Mouse (Mus musculus): Measurements from ENCODE around the gene Itsn1. TPM values are rescaled to one million over a fixed set of nuclear protein-coding genes. Genes with fewer than 3 reads are reported as not detected.
A peak's percentile ranks its signal among the peaks of the same experiment; 100 is the strongest.

Gene Itsn1
- polyA plus RNA-seq, 1 experiment from 2014 or later, result 79.2 TPM

GRCm38 (mm10) chr16:91704603-91705340, 24.3 kb upstream of the Itsn1 start:
- H3K4me1 ChIP-seq, result no peaks in the 10 kb centered on the region
- H3K27ac ChIP-seq, result no peak overlapping the region
- H3K4me2 ChIP-seq (replicated peaks), result no peak overlapping the region
- H3K36me3 ChIP-seq, result peaks cover 61% of the 10 kb centered on the region
- H3K4me3 ChIP-seq, result no peak overlapping the region
- no peaks in the 10 kb centered on the region for H3K9me3 ChIP-seq (replicated peaks)
- WGBS, result 86% methylated on average over 14 of the region's 14 CpGs
- H3K9ac ChIP-seq, result no peak overlapping the region
- H3K27me3 ChIP-seq, result no peaks in the 10 kb centered on the region
- ATAC-seq (ENCODE audit: low FRiP score), result no peak

- 91% methylated on average over 7 of the region's 7 CpGs for WGBS
- Histone ChIP-seq H3K4me2 (replicated peaks) (no peak overlapping the region), H3K27ac (no peak overlapping the region), H3K9me3 (replicated peaks) (no peaks in the 10 kb centered on the region), H3K9ac (no peak overlapping the region), H3K4me3 (no peak overlapping the region), H3K4me1 (no peaks in the 10 kb centered on the region), H3K27me3 (no peaks in the 10 kb centered on the region), H3K36me3 (peaks cover 74% of the 10 kb centered on the region)
- ATAC-seq (ENCODE audit: low FRiP score), result no peak
Measured at GRCm38 (mm10) chr16:91710241-91710640, 18.8 kb upstream of the Itsn1 start.

GRCm38 (mm10) chr16:91716927-91717349, 12.1 kb upstream of the Itsn1 start:
- WGBS, result 85% methylated on average over 11 of the region's 11 CpGs
- no peak for ATAC-seq (ENCODE audit: low FRiP score)
- Histone ChIP-seq H3K9me3 (replicated peaks) (no peaks in the 10 kb centered on the region), H3K27ac (no peak overlapping the region), H3K4me1 (no peaks in the 10 kb centered on the region), H3K27me3 (no peaks in the 10 kb centered on the region), H3K4me2 (replicated peaks) (no peak overlapping the region), H3K36me3 (peaks cover 59% of the 10 kb centered on the region), H3K9ac (no peak overlapping the region), H3K4me3 (no peak overlapping the region)

GRCm38 (mm10) chr16:91717399-91717798, 11.7 kb upstream of the Itsn1 start:
- peaks cover 56% of the 10 kb centered on the region for H3K36me3 ChIP-seq
- no peak overlapping the region for H3K9ac ChIP-seq
- H3K27ac ChIP-seq, result no peak overlapping the region
- 88% methylated on average over 4 of the region's 4 CpGs for WGBS
- ATAC-seq (ENCODE audit: low FRiP score), result no peak
- H3K4me1 ChIP-seq, result no peaks in the 10 kb centered on the region
- no peak overlapping the region for H3K4me3 ChIP-seq
- no peaks in the 10 kb centered on the region for H3K9me3 ChIP-seq (replicated peaks)
- H3K27me3 ChIP-seq, result no peaks in the 10 kb centered on the region
- H3K4me2 ChIP-seq (replicated peaks), result no peak overlapping the region

- ATAC-seq (ENCODE audit: low FRiP score), result no peak
- no peak overlapping the region for H3K9ac ChIP-seq
- no peaks in the 10 kb centered on the region for H3K27me3 ChIP-seq
- H3K4me1 ChIP-seq, result peaks cover 14% of the 10 kb centered on the region
- no peak overlapping the region for H3K4me2 ChIP-seq (replicated peaks)
- no peaks in the 10 kb centered on the region for H3K9me3 ChIP-seq (replicated peaks)
- peaks cover 24% of the 10 kb centered on the region for H3K36me3 ChIP-seq
- no peak overlapping the region for H3K27ac ChIP-seq
- no peak overlapping the region for H3K4me3 ChIP-seq
- WGBS, result 50% methylated on average over 3 of the region's 3 CpGs
Measured at GRCm38 (mm10) chr16:91724247-91724646, 4.8 kb upstream of the Itsn1 start.

- Histone ChIP-seq H3K9me3 (replicated peaks) (no peaks in the 10 kb centered on the region), H3K27me3 (no peaks in the 10 kb centered on the region), H3K4me3 (peak overlapping the region; percentile 96), H3K27ac (no peak overlapping the region), H3K36me3 (peaks cover 10% of the 10 kb centered on the region; the same call in 1 of the 2 replicates), H3K4me2 (replicated peaks) (peak overlapping the region; percentile 55), H3K9ac (no peak overlapping the region), H3K4me1 (peaks cover 28% of the 10 kb centered on the region)
- no peak for ATAC-seq (ENCODE audit: low FRiP score)
- WGBS, result 90% methylated on average over 15 of the region's 15 CpGs
Measured at GRCm38 (mm10) chr16:91727433-91727832, 1.6 kb upstream of the Itsn1 start.

- Histone ChIP-seq H3K9me3 (replicated peaks) (no peaks in the 10 kb centered on the region), H3K4me2 (replicated peaks) (peak within 1 kb of the TSS; percentile 55), H3K27ac (peak within 1 kb of the TSS; percentile 97), H3K4me3 (peak within 1 kb of the TSS; percentile 96), H3K9ac (peak within 1 kb of the TSS; percentile 100), H3K36me3 (peaks cover 10% of the 10 kb centered on the region; the same call in 1 of the 2 replicates), H3K27me3 (no peaks in the 10 kb centered on the region), H3K4me1 (peaks cover 28% of the 10 kb centered on the region)
- WGBS, result 1% methylated on average over 46 of the region's 46 CpGs
- ATAC-seq (ENCODE audit: low FRiP score), result peak; percentile 96
Measured at GRCm38 (mm10) chr16:91728123-91729065, 687 bp upstream of the Itsn1 start, which contains the start of gene Cryzl1. Gene Cryzl1 (minus strand): TSS chr16:91728975.

GRCm38 (mm10) chr16:91729821-91730441, 850 bp downstream of the Itsn1 start:
- Histone ChIP-seq H3K9ac (peak overlapping the region; percentile 100), H3K27ac (peak overlapping the region; percentile 97), H3K27me3 (no peaks in the 10 kb centered on the region), H3K36me3 (peaks cover 3% of the 10 kb centered on the region; the same call in 1 of the 2 replicates), H3K4me1 (peaks cover 39% of the 10 kb centered on the region), H3K4me2 (replicated peaks) (peak overlapping the region; percentile 55), H3K9me3 (replicated peaks) (no peaks in the 10 kb centered on the region), H3K4me3 (peak overlapping the region; percentile 96)
- peak; percentile 0; the same call in 1 of the 2 replicates for ATAC-seq (ENCODE audit: low FRiP score)
- under 1% methylated on average over 43 of the region's 44 CpGs for WGBS

- no peaks in the 10 kb centered on the region for H3K36me3 ChIP-seq
- no peaks in the 10 kb centered on the region for H3K9me3 ChIP-seq (replicated peaks)
- peak overlapping the region; percentile 100 for H3K9ac ChIP-seq
- H3K27ac ChIP-seq, result peak overlapping the region; percentile 97
- under 1% methylated on average over 11 of the region's 11 CpGs for WGBS
- H3K4me3 ChIP-seq, result peak overlapping the region; percentile 96
- H3K4me2 ChIP-seq (replicated peaks), result peak overlapping the region; percentile 55
- H3K27me3 ChIP-seq, result no peaks in the 10 kb centered on the region
- H3K4me1 ChIP-seq, result peaks cover 44% of the 10 kb centered on the region
- no peak for ATAC-seq (ENCODE audit: low FRiP score)
Measured at GRCm38 (mm10) chr16:91730446-91730845, 1.4 kb downstream of the Itsn1 start.

- Histone ChIP-seq H3K36me3 (no peaks in the 10 kb centered on the region), H3K27ac (no peak overlapping the region), H3K27me3 (no peaks in the 10 kb centered on the region), H3K4me1 (peaks cover 53% of the 10 kb centered on the region), H3K9me3 (replicated peaks) (no peaks in the 10 kb centered on the region), H3K4me3 (no peak overlapping the region), H3K9ac (no peak overlapping the region), H3K4me2 (replicated peaks) (no peak overlapping the region)
- ATAC-seq (ENCODE audit: low FRiP score), result no peak
- 75% methylated on average over 2 of the region's 2 CpGs for WGBS
Measured at GRCm38 (mm10) chr16:91732816-91733215, 3.7 kb downstream of the Itsn1 start.

- H3K9ac ChIP-seq, result no peak overlapping the region
- H3K4me3 ChIP-seq, result no peak overlapping the region
- peaks cover 59% of the 10 kb centered on the region for H3K4me1 ChIP-seq
- no peaks in the 10 kb centered on the region for H3K9me3 ChIP-seq (replicated peaks)
- H3K27ac ChIP-seq, result no peak overlapping the region
- H3K36me3 ChIP-seq, result no peaks in the 10 kb centered on the region
- no peak for ATAC-seq (ENCODE audit: low FRiP score)
- WGBS, result 68% methylated on average over 5 of the region's 5 CpGs
- no peak overlapping the region for H3K4me2 ChIP-seq (replicated peaks)
- H3K27me3 ChIP-seq, result no peaks in the 10 kb centered on the region
Measured at GRCm38 (mm10) chr16:91734771-91735170, 5.7 kb downstream of the Itsn1 start.

Measured in hindbrain, embryonic 12.5 days (tissue).